Mouse (Mus musculus): ENCODE measurements around the gene Myh11. TPM values are rescaled to one million over a fixed set of nuclear protein-coding genes. Genes with fewer than 3 reads are reported as not detected.
"Not testable (repeated sequence)": the region's sequence is repeated elsewhere in the genome, so short reads cannot be mapped to it uniquely, and the experiment has no call there.

The Myh11 gene
- total and polyA plus RNA-seq, 3 experiments, result 16.9 to 34.4 (median 31.7) TPM

DNA sequence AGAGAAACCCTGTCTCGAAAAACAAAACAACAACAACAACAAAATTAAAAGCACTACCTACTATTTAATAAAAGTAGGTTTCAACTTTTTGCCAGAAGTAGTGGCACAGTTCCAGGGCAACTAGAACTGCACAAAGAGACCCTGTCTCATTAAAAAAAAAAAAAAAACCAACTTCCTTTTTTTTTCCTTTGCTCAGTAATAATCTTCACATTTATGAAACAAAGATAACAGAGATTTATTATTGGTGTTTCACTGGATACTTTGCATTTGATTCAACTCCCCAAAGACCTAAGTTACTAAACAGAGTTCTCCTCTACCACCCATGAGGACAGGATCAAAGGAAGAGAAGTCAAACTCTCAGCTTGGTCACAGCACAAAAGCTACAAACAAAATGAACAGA, 130.2 kb downstream of the Myh11 start:
- peaks cover 1% of the 10 kb centered on the region; the same call in 1 of the 2 replicates for H3K79me2 ChIP-seq (replicated peaks; ENCODE audit: control insufficient read depth, insufficient read depth, low read length)
- DNase-seq, result no peak
- TF ChIP-seq EP300 (IDR thresholded peaks at IDR 0.05; ENCODE audit: insufficient read depth, low read depth, low read length), result no peak
- no peak for TF ChIP-seq POLR2A (IDR thresholded peaks at IDR 0.05; ENCODE audit: insufficient read depth, low read depth, low read length)
- TF ChIP-seq CTCF (IDR thresholded peaks at IDR 0.05), result no peak
- WGBS, result 78% methylated on average over 1 of the region's 1 CpGs
- H3K27me3 ChIP-seq (ENCODE audit: control insufficient read depth, insufficient read depth, low read length), result no peaks in the 10 kb centered on the region
- peaks cover 5% of the 10 kb centered on the region for H3K4me1 ChIP-seq (ENCODE audit: control insufficient read depth, insufficient read depth, low read length)
- no peak overlapping the region for H3K27ac ChIP-seq
- H3K9ac ChIP-seq (ENCODE audit: low read depth, low read length), result no peak overlapping the region
- no peak overlapping the region for H3K4me3 ChIP-seq
- H3K36me3 ChIP-seq (ENCODE audit: control insufficient read depth, insufficient read depth, low read length), result no peaks in the 10 kb centered on the region; the same call in 1 of the 2 replicates
- intact Hi-C loops (cut with DNase I), result loop anchor here (5.0 kb wide), 1 partner anchor 156 kb away; the partner anchor contains the start of gene Fopnl

DNA sequence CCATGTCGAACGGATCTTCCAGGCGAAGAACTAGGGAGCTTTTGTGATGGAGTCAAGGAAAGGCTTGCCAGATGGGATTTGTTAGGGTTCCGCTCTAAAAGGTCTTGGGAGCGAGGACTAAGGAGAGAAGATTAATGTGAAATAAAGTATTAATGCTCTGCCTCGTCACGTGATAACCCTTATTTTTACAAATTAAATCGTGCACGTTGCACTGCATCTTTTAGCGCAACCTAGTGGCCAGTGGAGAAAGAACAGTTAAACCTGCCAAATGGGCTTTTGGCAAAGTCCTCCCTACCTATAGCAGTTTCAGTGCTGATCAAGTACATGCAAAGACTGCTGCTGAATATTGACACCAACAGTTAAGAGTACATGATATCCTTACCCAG, 131.4 kb downstream of the Myh11 start:
- no peak for TF ChIP-seq EP300 (IDR thresholded peaks at IDR 0.05; ENCODE audit: insufficient read depth, low read depth, low read length)
- peak; percentile 94 for TF ChIP-seq CTCF (IDR thresholded peaks at IDR 0.05)
- TF ChIP-seq POLR2A (IDR thresholded peaks at IDR 0.05; ENCODE audit: insufficient read depth, low read depth, low read length), result no peak
- peak overlapping the region; percentile 99 for H3K27ac ChIP-seq
- DNase-seq, result peak in 1 of 2 experiments; percentile 71
- peaks cover 5% of the 10 kb centered on the region for H3K4me1 ChIP-seq (ENCODE audit: control insufficient read depth, insufficient read depth, low read length)
- intact Hi-C loops (cut with DNase I), result loop anchor here (1.0 to 10.0 kb wide), 4 partner anchors 35 to 335 kb away; partner anchors contain the start of genes Fopnl, Mpv17l and Pdxdc1
- no peaks in the 10 kb centered on the region; the same call in 1 of the 2 replicates for H3K36me3 ChIP-seq (ENCODE audit: control insufficient read depth, insufficient read depth, low read length)
- H3K9ac ChIP-seq (ENCODE audit: low read depth, low read length), result peak overlapping the region; percentile 79
- peaks cover 2% of the 10 kb centered on the region; the same call in 1 of the 2 replicates for H3K79me2 ChIP-seq (replicated peaks; ENCODE audit: control insufficient read depth, insufficient read depth, low read length)
- no peaks in the 10 kb centered on the region for H3K27me3 ChIP-seq (ENCODE audit: control insufficient read depth, insufficient read depth, low read length)
- peak overlapping the region; percentile 86 for H3K4me3 ChIP-seq
- under 1% methylated on average over 10 of the region's 10 CpGs for WGBS

DNA sequence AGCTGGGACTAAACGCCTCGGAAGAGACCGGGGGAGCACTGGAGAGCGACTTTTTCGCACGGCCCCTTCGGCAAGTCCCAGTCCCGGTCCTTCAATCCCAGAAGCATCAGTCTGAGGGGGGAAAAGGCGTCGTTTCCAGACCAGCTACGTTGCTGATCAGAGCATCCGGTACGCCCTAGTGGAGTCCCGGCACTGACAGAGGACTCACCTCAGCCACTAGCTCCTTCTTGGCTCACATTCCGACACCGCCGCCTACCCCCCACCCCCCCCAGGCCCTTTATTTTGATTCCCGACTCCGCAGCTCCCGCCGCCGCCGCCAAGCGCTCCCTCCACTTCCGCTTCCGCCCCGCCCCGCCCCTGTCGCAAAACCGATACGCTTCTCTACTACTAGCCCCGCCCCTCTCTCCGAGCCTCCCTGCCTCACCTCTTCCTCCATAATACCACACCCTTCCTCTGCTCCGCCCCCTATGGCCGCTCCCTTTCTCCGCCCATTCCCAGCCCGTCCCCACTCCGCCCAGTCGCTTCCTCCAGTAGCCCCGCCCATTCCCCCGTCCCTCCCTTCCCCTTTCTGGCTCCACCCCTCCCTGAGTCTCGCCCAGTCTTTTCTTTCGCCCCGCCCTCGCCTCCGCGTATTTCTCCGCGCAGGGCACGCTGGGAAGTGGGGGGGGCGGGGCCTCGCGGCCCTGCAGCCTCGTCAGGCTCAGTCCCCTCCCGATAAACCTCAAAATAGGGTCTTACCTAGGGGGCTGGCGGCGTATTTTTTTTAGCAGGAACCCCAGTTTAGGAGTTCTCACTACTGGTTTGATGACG, 132.0 kb downstream of the Myh11 start:
- peak; percentile 97 to 99 for DNase-seq
- Histone ChIP-seq H3K27me3 (ENCODE audit: control insufficient read depth, insufficient read depth, low read length) (no peaks in the 10 kb centered on the region), H3K4me1 (ENCODE audit: control insufficient read depth, insufficient read depth, low read length) (peaks cover 4% of the 10 kb centered on the region), H3K36me3 (ENCODE audit: control insufficient read depth, insufficient read depth, low read length) (no peaks in the 10 kb centered on the region; the same call in 1 of the 2 replicates), H3K27ac (peak overlapping the region; percentile 99), H3K9ac (ENCODE audit: low read depth, low read length) (peak overlapping the region; percentile 87), H3K79me2 (replicated peaks; ENCODE audit: control insufficient read depth, insufficient read depth, low read length) (peaks cover 3% of the 10 kb centered on the region; the same call in 1 of the 2 replicates), H3K4me3 (peak overlapping the region; percentile 86)
- intact Hi-C loops (cut with DNase I), result loop anchor here (1.0 to 10.0 kb wide), 3 partner anchors 36 to 334 kb away; partner anchors contain the start of genes Mpv17l and Pdxdc1
- WGBS, result 1% methylated on average over 57 of the region's 58 CpGs
- TF ChIP-seq CTCF (IDR thresholded peaks at IDR 0.05) (no peak), POLR2A (IDR thresholded peaks at IDR 0.05; ENCODE audit: insufficient read depth, low read depth, low read length) (peak; percentile 95), EP300 (IDR thresholded peaks at IDR 0.05; ENCODE audit: insufficient read depth, low read depth, low read length) (peak; percentile 22; the same call in 1 of the 2 replicates)

DNA sequence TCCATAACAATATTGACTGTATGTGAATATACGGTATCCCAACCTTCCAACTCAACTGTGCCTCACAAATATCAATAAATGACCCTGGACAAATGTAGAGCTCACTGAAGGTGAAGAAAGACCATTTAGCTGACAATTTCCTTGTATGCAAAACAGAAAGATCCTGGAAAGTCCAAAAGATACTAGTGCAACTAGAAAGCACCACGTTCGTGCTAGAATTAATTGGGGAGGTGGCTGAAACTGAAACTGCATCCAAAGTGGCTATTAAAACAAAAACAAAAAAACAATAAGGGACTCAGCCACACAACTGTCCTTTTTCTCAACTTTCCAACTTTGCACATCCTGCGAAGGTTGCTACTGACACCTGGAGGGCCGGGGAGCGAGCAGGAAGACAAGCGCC, 132.6 kb downstream of the Myh11 start:
- intact Hi-C loops (cut with DNase I), result loop anchor here (2.0 to 10.0 kb wide), 2 partner anchors 36 to 334 kb away; no protein-coding TSS in a partner anchor
- 5% methylated on average over 7 of the region's 7 CpGs for WGBS
- peaks cover 4% of the 10 kb centered on the region; the same call in 1 of the 2 replicates for H3K79me2 ChIP-seq (replicated peaks; ENCODE audit: control insufficient read depth, insufficient read depth, low read length)

DNA sequence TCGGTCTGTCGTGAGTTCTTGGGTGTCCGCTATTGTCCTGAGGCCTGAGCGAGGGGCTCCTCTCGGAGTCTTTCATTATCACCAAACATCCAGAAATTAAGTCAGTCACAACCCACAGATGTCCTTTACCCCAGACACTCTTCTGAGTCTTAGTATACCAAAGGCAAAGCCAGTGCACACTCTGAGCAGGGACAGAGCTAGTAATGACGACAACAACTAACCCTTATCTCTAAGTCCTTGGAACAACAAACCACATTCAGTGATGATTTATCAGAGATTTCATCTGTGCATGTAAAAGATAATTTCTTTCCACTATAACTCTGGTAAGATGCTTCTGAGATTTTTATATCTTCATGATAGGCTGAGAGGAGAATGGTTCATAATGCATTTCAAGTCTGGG, 134.9 kb downstream of the Myh11 start:
- whole genome bisulfite sequencing, result 83% methylated on average over 6 of the region's 6 CpGs
- Histone ChIP-seq H3K4me1 (ENCODE audit: control insufficient read depth, insufficient read depth, low read length) (peaks cover 3% of the 10 kb centered on the region), H3K4me3 (no peak overlapping the region), H3K9ac (ENCODE audit: low read depth, low read length) (no peak overlapping the region), H3K27ac (no peak overlapping the region), H3K27me3 (ENCODE audit: control insufficient read depth, insufficient read depth, low read length) (no peaks in the 10 kb centered on the region), H3K79me2 (replicated peaks; ENCODE audit: control insufficient read depth, insufficient read depth, low read length) (peaks cover 5% of the 10 kb centered on the region; the same call in 1 of the 2 replicates), H3K36me3 (ENCODE audit: control insufficient read depth, insufficient read depth, low read length) (peaks cover 3% of the 10 kb centered on the region; the same call in 1 of the 2 replicates)
- no peak for DNase-seq
- intact Hi-C loops (cut with DNase I), result loop anchor here (10.0 kb wide), 1 partner anchor 332 kb away; no protein-coding TSS in a partner anchor
- TF ChIP-seq POLR2A (IDR thresholded peaks at IDR 0.05; ENCODE audit: insufficient read depth, low read depth, low read length), result no peak
- no peak for TF ChIP-seq CTCF (IDR thresholded peaks at IDR 0.05)
- TF ChIP-seq EP300 (IDR thresholded peaks at IDR 0.05; ENCODE audit: insufficient read depth, low read depth, low read length), result no peak

More for the DNA sequence above, 132.6 kb downstream of the Myh11 start:
- Histone ChIP-seq H3K36me3 (ENCODE audit: control insufficient read depth, insufficient read depth, low read length) (no peaks in the 10 kb centered on the region; the same call in 1 of the 2 replicates), H3K9ac (ENCODE audit: low read depth, low read length) (peak overlapping the region; percentile 87), H3K4me1 (ENCODE audit: control insufficient read depth, insufficient read depth, low read length) (peaks cover 3% of the 10 kb centered on the region), H3K27ac (peak overlapping the region; percentile 90), H3K27me3 (ENCODE audit: control insufficient read depth, insufficient read depth, low read length) (no peaks in the 10 kb centered on the region), H3K4me3 (peak overlapping the region; percentile 86)
- no peak for DNase-seq
- TF ChIP-seq EP300 (IDR thresholded peaks at IDR 0.05; ENCODE audit: insufficient read depth, low read depth, low read length), result no peak
- no peak for TF ChIP-seq CTCF (IDR thresholded peaks at IDR 0.05)
- TF ChIP-seq POLR2A (IDR thresholded peaks at IDR 0.05; ENCODE audit: insufficient read depth, low read depth, low read length), result no peak

DNA sequence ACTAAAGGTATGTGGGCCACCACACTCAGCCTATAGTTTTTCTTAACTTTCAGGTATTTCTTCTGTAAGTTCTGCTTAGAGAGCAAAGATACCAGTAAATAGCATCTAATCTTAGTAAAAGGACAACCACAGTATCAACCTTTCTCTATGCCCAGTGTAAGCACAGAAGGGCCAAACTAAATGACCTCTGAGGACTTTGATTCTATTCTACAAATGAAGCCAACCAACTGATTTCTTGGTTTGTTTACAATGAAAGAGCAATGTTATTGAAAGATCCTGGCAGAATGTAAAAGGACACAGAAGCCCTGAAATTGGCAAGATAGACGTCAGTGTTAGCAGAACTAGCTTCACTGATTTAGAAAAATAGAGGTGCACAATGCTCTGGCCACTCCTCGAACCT, 135.5 kb downstream of the Myh11 start:
- intact Hi-C loops (cut with DNase I), result loop anchor here (10.0 kb wide), 1 partner anchor 331 kb away; no protein-coding TSS in a partner anchor

More for the DNA sequence above, 135.5 kb downstream of the Myh11 start:
- H3K27ac ChIP-seq; H3K4me3 ChIP-seq; H3K36me3 ChIP-seq (ENCODE audit: control insufficient read depth, insufficient read depth, low read length); H3K9ac ChIP-seq (ENCODE audit: low read depth, low read length); H3K27me3 ChIP-seq (ENCODE audit: control insufficient read depth, insufficient read depth, low read length); H3K4me1 ChIP-seq (ENCODE audit: control insufficient read depth, insufficient read depth, low read length); DNase-seq; H3K79me2 ChIP-seq (replicated peaks; ENCODE audit: control insufficient read depth, insufficient read depth, low read length): not testable (repeated sequence)
- WGBS, result 46% methylated on average over 1 of the region's 2 CpGs
